Mouse (Mus musculus) C2C12 (cell line): ENCODE data around the gene Fyn.
A peak's percentile ranks its signal among the peaks of the same experiment; 100 is the strongest.

ENCODE experiments used
- CEBPB ChIP-seq: IDR thresholded peaks from one replicate; pipeline ENCODE4 v1.6.1; 2011; ENCODE audit warnings: low read depth, mild to moderate bottlenecking, control low read depth, moderate library complexity
- CTCF ChIP-seq: IDR thresholded peaks from one replicate; pipeline ENCODE4 v1.5.1; 2011; ENCODE audit not compliant: control insufficient read depth, insufficient read depth, insufficient read length
- FOSL1 ChIP-seq: IDR thresholded peaks from one replicate; pipeline ENCODE4 v1.8.0; 2011; ENCODE audit warnings: mild to moderate bottlenecking, low read length; ENCODE audit not compliant: poor library complexity, insufficient read depth, severe bottlenecking
- MAX ChIP-seq: IDR thresholded peaks from one replicate; pipeline ENCODE4 v1.6.1; 2011; ENCODE audit warnings: mild to moderate bottlenecking, control low read depth
- MYOG ChIP-seq: IDR thresholded peaks from one replicate; pipeline ENCODE4 v1.6.1; 2011; ENCODE audit not compliant: control insufficient read depth, insufficient read length; ENCODE audit errors: extremely low read depth
- USF1 ChIP-seq: IDR thresholded peaks from one replicate; pipeline ENCODE4 v1.6.1; 2011; ENCODE audit warnings: low read depth, mild to moderate bottlenecking, control low read depth, moderate library complexity

GRCm38 (mm10) chr10:39406798-39407189 lies 38.1 kb downstream of the Fyn start:
- TF ChIP-seq CTCF = no peak
- no peak for TF ChIP-seq FOSL1
- no peak for TF ChIP-seq MYOG
- peak; percentile 9 for TF ChIP-seq USF1
- no peak for TF ChIP-seq MAX
- no peak for TF ChIP-seq CEBPB
